Mouse (Mus musculus) intestine, embryonic 16.5 days (tissue): ENCODE data around the gene Nme7. TPM values are rescaled to one million over a fixed set of nuclear protein-coding genes. Genes with fewer than 3 reads are reported as not detected.
A peak's percentile ranks its signal among the peaks of the same experiment; 100 is the strongest.

Experiments
- ATAC-seq: fragments of 200-750 bp; cut with Nextera tagmentation; 2 replicates; pipeline ENCODE4 v1.8.0; 2017; ENCODE audit warnings: moderate TSS enrichment, moderate library complexity
- H3K27ac ChIP-seq: fragments of 300-500 bp; sonication (generic); 2 replicates; pipeline ENCODE4 v1.5.1; 2014; ENCODE audit warnings: mild to moderate bottlenecking, low read length
- H3K27me3 ChIP-seq: fragments of 300-500 bp; sonication (generic); replicated peaks from 2 replicates; pipeline ENCODE4 v1.6.1; 2014; ENCODE audit warnings: low read length, control low read depth, mixed read lengths; ENCODE audit not compliant: control insufficient read depth, insufficient read depth
- H3K36me3 ChIP-seq: fragments of 300-500 bp; sonication (generic); 2 replicates; pipeline ENCODE4 v1.6.1; 2014; ENCODE audit warnings: low read length, control low read depth; ENCODE audit not compliant: control insufficient read depth, insufficient read depth
- H3K4me1 ChIP-seq: fragments of 300-500 bp; sonication (generic); 2 replicates; pipeline ENCODE4 v1.6.1; 2014; ENCODE audit warnings: low read length, control low read depth, mixed read lengths; ENCODE audit not compliant: control insufficient read depth, insufficient read depth
- H3K4me2 ChIP-seq: fragments of 300-500 bp; sonication (generic); 2 replicates; pipeline ENCODE4 v1.6.1; 2014; ENCODE audit warnings: low read depth, low read length, control low read depth
- H3K4me3 ChIP-seq: fragments of 300-500 bp; sonication (generic); 2 replicates; pipeline ENCODE4 v1.5.1; 2014; ENCODE audit warnings: mild to moderate bottlenecking, low read length
- H3K9ac ChIP-seq: fragments of 300-500 bp; sonication (generic); 2 replicates; pipeline ENCODE4 v1.6.1; 2014; ENCODE audit warnings: low read depth, low read length
- H3K9me3 ChIP-seq: fragments of 300-500 bp; sonication (generic); 2 replicates; pipeline ENCODE4 v1.6.1; 2016; ENCODE audit warnings: low read length, control low read depth; ENCODE audit not compliant: control insufficient read depth
- WGBS: fragments of 180-500 bp; shearing (Covaris S2); extraction: QIAGEN DNeasy Blood & Tissue Kit; methylation state at CpG from one replicate; pipeline ENCODE4 v1.1.7; 2014; 5-methylcytosine and 5-hydroxymethylcytosine counted together
- polyA plus RNA-seq: library from polyadenylated mRNA; unstranded; fragments of >200 nt; fragmentation: Nextera tagmentation; extraction: Ambion mirVana; gene quantifications from 2 replicates; pipeline ENCODE4 v1.2.1, GENCODE M21; 2015

Nme7 gene
- polyA plus RNA-seq, 1 experiment from 2014 or later, result 30.8 TPM

GRCm38 (mm10) chr1:164445620-164446162 is 141.8 kb downstream of the Nme7 start:
- no peaks in the 10 kb centered on the region for H3K27me3 ChIP-seq
- H3K4me2 ChIP-seq, result no peak overlapping the region
- H3K9ac ChIP-seq, result no peak overlapping the region
- 73% methylated on average over 5 of the region's 5 CpGs for WGBS
- H3K9me3 ChIP-seq, result no peaks in the 10 kb centered on the region
- H3K4me1 ChIP-seq, result peaks cover 6% of the 10 kb centered on the region; the same call in 1 of the 2 replicates
- no peak overlapping the region for H3K27ac ChIP-seq
- H3K36me3 ChIP-seq, result peaks cover 9% of the 10 kb centered on the region
- no peak for ATAC-seq
- no peak overlapping the region for H3K4me3 ChIP-seq

- Histone ChIP-seq H3K4me2 (no peak overlapping the region), H3K27me3 (no peaks in the 10 kb centered on the region), H3K4me3 (no peak overlapping the region), H3K27ac (no peak overlapping the region), H3K9ac (no peak overlapping the region), H3K9me3 (no peaks in the 10 kb centered on the region), H3K4me1 (peaks cover 6% of the 10 kb centered on the region; the same call in 1 of the 2 replicates), H3K36me3 (peaks cover 3% of the 10 kb centered on the region)
- no peak for ATAC-seq
- WGBS, result 94% methylated on average over 10 of the region's 10 CpGs
Observed at GRCm38 (mm10) chr1:164446535-164446934, 142.6 kb downstream of the Nme7 start.

GRCm38 (mm10) chr1:164447521-164447920 is 143.6 kb downstream of the Nme7 start:
- Histone ChIP-seq H3K9ac (no peak overlapping the region), H3K4me3 (no peak overlapping the region), H3K9me3 (no peaks in the 10 kb centered on the region), H3K4me2 (no peak overlapping the region), H3K4me1 (peaks cover 6% of the 10 kb centered on the region; the same call in 1 of the 2 replicates), H3K27me3 (no peaks in the 10 kb centered on the region), H3K27ac (no peak overlapping the region), H3K36me3 (peaks cover 3% of the 10 kb centered on the region)
- 89% methylated on average over 6 of the region's 6 CpGs for WGBS
- no peak for ATAC-seq

- peak; percentile 46 for ATAC-seq
Observed at GRCm38 (mm10) chr1:164449626-164450025, 145.7 kb downstream of the Nme7 start.

GRCm38 (mm10) chr1:164450231-164450630 is 146.3 kb downstream of the Nme7 start:
- Histone ChIP-seq H3K4me3 (no peak overlapping the region), H3K4me1 (peaks cover 9% of the 10 kb centered on the region; the same call in 1 of the 2 replicates), H3K27ac (no peak overlapping the region), H3K4me2 (no peak overlapping the region), H3K27me3 (no peaks in the 10 kb centered on the region), H3K9me3 (no peaks in the 10 kb centered on the region), H3K36me3 (peaks cover 9% of the 10 kb centered on the region; the same call in 1 of the 2 replicates), H3K9ac (no peak overlapping the region)
- 72% methylated on average over 4 of the region's 4 CpGs for WGBS
- ATAC-seq, result no peak

More at GRCm38 (mm10) chr1:164449626-164450025, 145.7 kb downstream of the Nme7 start:
- no peak overlapping the region for H3K9ac ChIP-seq
- H3K4me2 ChIP-seq, result no peak overlapping the region
- H3K36me3 ChIP-seq, result peaks cover 9% of the 10 kb centered on the region; the same call in 1 of the 2 replicates
- no peaks in the 10 kb centered on the region for H3K27me3 ChIP-seq
- WGBS, result 81% methylated on average over 8 of the region's 8 CpGs
- no peaks in the 10 kb centered on the region for H3K9me3 ChIP-seq
- H3K27ac ChIP-seq, result no peak overlapping the region; the same call in 1 of the 2 replicates
- H3K4me1 ChIP-seq, result peaks cover 9% of the 10 kb centered on the region; the same call in 1 of the 2 replicates
- H3K4me3 ChIP-seq, result no peak overlapping the region

GRCm38 (mm10) chr1:164450644-164451043 is 146.7 kb downstream of the Nme7 start:
- Histone ChIP-seq H3K9me3 (no peaks in the 10 kb centered on the region), H3K4me2 (no peak overlapping the region), H3K9ac (no peak overlapping the region), H3K4me3 (no peak overlapping the region), H3K27ac (no peak overlapping the region), H3K27me3 (no peaks in the 10 kb centered on the region), H3K36me3 (peaks cover 9% of the 10 kb centered on the region; the same call in 1 of the 2 replicates), H3K4me1 (peaks cover 9% of the 10 kb centered on the region; the same call in 1 of the 2 replicates)
- ATAC-seq, result peak; percentile 14
- 71% methylated on average over 4 of the region's 4 CpGs for WGBS

- no peak overlapping the region for H3K9ac ChIP-seq
- H3K4me2 ChIP-seq, result no peak overlapping the region
- no peaks in the 10 kb centered on the region for H3K9me3 ChIP-seq
- H3K4me3 ChIP-seq, result no peak overlapping the region
- ATAC-seq, result no peak
- H3K36me3 ChIP-seq, result peaks cover 9% of the 10 kb centered on the region; the same call in 1 of the 2 replicates
- H3K4me1 ChIP-seq, result peaks cover 9% of the 10 kb centered on the region; the same call in 1 of the 2 replicates
- WGBS, result 85% methylated on average over 5 of the region's 5 CpGs
- H3K27me3 ChIP-seq, result no peaks in the 10 kb centered on the region
- no peak overlapping the region for H3K27ac ChIP-seq
Observed at GRCm38 (mm10) chr1:164451346-164451745, 147.4 kb downstream of the Nme7 start.

GRCm38 (mm10) chr1:164452580-164452979 is 148.7 kb downstream of the Nme7 start:
- H3K27ac ChIP-seq, result no peak overlapping the region
- no peaks in the 10 kb centered on the region for H3K27me3 ChIP-seq
- no peak for ATAC-seq
- H3K9me3 ChIP-seq, result no peaks in the 10 kb centered on the region
- H3K36me3 ChIP-seq, result peaks cover 9% of the 10 kb centered on the region; the same call in 1 of the 2 replicates
- H3K4me1 ChIP-seq, result peaks cover 9% of the 10 kb centered on the region; the same call in 1 of the 2 replicates
- no peak overlapping the region for H3K4me2 ChIP-seq
- no peak overlapping the region for H3K9ac ChIP-seq
- 78% methylated on average over 6 of the region's 6 CpGs for WGBS
- H3K4me3 ChIP-seq, result no peak overlapping the region

- ATAC-seq, result no peak
- Histone ChIP-seq H3K36me3 (peaks cover 9% of the 10 kb centered on the region; the same call in 1 of the 2 replicates), H3K4me1 (peaks cover 9% of the 10 kb centered on the region; the same call in 1 of the 2 replicates), H3K4me3 (no peak overlapping the region), H3K9me3 (no peaks in the 10 kb centered on the region), H3K27ac (no peak overlapping the region), H3K9ac (no peak overlapping the region), H3K27me3 (no peaks in the 10 kb centered on the region), H3K4me2 (0 out of 2 replicates have a peak overlapping the region, but pooled peaks have one; percentile 49)
- WGBS, result 83% methylated on average over 8 of the region's 8 CpGs
Observed at GRCm38 (mm10) chr1:164453146-164453545, 149.2 kb downstream of the Nme7 start.
